Mouse (Mus musculus) granulocyte monocyte progenitor cell, adult 5-6 weeks (primary cell): ENCODE measurements at regions not wholly inside any gene's neighbourhood (a gene's known extent, or its start where the extent isn't known, plus 50 kb on each side); places are given as distances from the start of the nearest gene placed in this dataset.

Experiments
- ATAC-seq: replicated peaks from 2 replicates; pipeline ENCODE4 v1.8.0; 2016; ENCODE audit warnings: mild to moderate bottlenecking, moderate TSS enrichment, inconsistent platforms; ENCODE audit not compliant: poor library complexity, severe bottlenecking

GRCm38 (mm10) chr5:10495086-10495485, 248.8 kb upstream of the Gm5152 start:
- ATAC-seq: no peak

GRCm38 (mm10) chr5:10478073-10478472, 231.7 kb upstream of the Gm5152 start:
- ATAC-seq: no peak

GRCm38 (mm10) chr5:10477461-10477860, 231.1 kb upstream of the Gm5152 start:
- ATAC-seq: no peak

DNA sequence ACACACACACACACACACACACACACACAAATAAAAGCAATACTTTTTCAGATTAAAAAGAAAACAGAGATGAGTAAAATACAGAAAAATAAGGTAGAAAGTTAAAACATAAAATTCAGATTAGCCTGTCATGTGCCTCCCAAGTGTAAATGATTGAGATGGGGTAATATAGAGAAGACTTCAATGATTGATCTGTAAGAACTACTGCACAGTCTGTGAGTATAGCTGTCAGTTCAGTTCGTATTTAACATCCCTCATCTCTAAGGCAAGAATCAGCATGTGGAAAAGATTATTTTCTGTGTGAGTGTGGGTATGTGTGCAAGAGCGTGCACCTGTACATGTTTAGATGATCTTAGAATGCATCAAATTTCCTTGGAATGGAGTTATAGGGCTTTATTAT, 200.3 kb upstream of the Gm5152 start:
- ATAC-seq: no peak

DNA sequence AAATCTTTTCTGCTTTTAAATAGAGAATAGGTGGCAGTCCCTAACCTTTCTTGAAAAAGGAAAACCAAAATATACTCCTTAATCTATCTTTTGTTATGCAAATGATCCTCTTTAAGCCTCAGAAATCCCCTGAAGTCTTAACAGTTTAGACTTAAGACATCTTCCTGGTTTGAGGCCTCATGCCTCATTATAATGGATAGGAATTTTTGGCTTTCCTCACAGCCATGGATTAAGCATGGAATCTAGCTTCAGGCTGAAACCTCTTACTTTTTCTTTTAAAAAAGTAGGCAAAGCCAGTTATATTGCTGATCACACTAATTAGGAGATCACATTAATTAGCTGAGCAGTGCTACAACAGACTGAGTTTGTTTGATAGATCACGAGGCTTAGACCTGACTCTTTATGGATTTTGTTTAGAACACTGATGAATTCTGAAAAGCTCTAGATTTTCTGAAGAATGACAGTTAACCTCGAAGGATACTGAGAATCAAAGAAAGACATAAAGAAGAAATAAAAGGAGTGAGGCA, 171.4 kb upstream of the Gm5152 start:
- no peak for ATAC-seq

GRCm38 (mm10) chr5:10416949-10417348, 170.6 kb upstream of the Gm5152 start:
- ATAC-seq: no peak

GRCm38 (mm10) chr5:10414019-10414418, 167.7 kb upstream of the Gm5152 start:
- peak; percentile 40; the same call in 1 of the 2 replicates for ATAC-seq

DNA sequence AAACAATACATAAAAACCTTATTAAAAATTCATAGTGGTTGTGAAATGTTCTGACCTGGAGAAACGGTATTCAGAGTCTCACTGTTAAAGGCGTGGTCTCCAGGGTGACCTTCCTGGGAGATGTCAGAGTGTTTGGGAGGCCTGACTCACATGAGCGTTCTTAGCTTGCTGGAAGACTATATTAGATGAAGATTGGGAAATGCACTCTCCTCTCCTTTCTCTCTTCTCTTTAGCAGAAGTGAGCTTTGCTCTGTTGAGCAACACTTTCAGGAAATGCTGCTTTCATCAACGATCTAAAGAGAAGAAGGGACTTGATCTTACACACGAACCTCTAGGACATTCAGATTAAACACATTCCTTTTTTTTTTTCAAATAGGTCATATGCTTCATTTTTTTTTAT, 147.2 kb upstream of the Gm5152 start:
- peak; percentile 73 for ATAC-seq

- no peak for ATAC-seq
Measured at GRCm38 (mm10) chr5:10388991-10389390, 142.7 kb upstream of the Gm5152 start.

GRCm38 (mm10) chr5:10352126-10352525, 105.8 kb upstream of the Gm5152 start:
- ATAC-seq: no peak

DNA sequence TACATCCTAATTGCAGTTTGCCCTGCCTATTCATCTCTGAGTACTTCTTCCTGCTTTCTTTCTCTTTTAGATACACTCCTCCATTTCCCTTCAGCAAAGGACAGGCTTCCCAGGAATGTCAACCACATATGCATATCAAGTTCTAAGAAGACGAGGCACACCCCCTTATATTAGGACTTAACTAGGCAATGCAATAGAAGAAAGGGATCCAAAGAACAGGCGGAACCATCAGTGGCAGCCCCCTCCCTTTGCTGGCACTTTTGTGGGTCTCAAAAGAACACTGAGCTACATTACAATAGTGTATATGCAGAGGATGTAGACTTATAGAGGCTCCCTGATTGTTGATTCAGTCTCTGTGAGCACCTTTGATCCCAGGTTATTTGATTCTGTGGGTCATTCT, 74.3 kb upstream of the Gm5152 start:
- no peak for ATAC-seq
